Mouse (Mus musculus) fibroblast of lung, adult 2 months (primary cell): ENCODE measurements around the gene Tmem178b.

Source experiments
- DNase-seq: peaks from one replicate; pipeline ENCODE4 v3.0.0-alpha.2; 2011; ENCODE audit warnings: low read depth

Gene Tmem178b

DNA sequence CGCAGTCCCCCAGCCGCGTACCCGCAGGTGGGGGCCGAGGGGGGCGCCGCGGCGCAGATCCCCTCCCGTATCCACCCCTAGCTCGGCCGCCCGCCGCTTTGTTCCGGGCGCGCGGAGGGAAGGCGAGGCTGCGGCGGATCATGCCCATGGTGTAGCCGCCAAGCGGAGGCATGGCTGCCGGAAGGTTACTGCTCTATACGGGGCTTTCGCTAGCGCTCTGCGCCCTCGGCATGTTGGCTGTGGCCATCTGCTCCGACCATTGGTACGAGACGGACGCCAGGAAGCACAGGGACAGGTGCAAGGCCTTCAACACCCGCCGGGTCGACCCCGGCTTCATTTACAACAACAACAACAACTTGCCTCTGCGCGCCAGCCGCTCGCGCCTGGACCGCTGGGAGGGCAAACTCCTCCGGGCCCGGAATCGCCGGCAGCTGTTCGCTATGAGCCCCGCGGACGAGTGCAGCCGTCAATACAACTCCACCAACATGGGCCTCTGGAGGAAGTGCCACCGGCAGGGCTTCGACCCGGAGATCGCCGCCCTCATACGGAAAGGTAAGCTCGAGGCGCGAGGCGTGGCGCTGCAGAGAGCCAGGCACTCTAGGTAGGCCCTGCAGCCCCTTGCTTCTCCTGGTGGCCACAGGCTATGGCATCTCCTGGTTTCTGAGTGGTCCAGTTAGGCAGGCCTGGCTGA is at the start of gene Tmem178b:
TSS of gene Tmem178b (plus strand) at position 371 of the 691 bp plus-strand sequence.
- DNase-seq: no peak

DNA sequence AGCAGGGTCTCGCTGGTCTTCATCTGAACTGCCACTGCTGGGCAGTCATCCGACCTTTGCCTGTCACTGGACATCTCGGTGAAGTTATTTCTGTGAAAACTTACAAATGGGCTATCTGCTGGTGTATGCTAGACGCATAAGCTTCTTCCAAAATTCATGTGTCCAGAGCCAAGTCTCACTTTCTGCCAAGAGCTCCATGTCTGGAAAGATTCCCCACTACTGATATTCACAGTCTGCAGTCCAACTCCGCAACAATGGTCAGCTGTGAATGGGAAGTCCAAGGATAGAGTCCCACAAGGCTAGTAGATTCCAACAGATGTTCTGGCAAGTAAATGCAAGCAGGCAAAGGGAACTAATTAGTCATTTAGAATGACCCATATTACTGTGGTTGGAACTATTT is 44.3 kb upstream of the Tmem178b start:
- no peak for DNase-seq

DNA sequence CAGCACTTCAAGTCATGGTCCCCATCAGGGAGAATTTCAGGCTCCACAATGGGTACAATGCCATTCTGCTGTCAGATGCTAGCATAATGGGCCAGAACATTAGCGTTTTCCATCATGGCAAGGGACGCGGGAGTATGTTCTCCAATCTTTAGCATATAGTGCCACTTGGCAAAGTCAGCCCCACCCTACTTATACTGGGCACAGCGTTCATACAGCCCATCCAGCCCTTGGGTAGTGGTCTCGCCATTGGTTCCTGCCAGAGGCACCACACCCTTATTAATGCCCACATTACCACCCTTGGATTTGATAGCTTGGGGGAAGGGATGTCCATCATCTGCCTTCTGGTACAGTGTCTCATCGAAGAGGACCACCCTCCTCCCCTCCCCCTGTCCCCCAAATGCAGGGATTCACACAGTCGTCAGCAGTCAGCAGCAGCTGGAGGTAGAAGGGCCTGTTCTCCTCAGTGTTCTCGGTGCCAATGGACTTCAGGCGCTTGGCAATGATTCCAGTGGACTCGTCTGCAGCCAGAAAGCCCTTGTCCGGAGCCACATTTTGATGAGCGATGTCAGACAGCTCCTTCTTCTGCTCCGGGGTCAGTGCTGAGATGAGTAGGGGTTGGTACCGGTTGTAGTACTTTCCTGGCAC is 29.3 kb upstream of the Tmem178b start:
- no peak for DNase-seq

DNA sequence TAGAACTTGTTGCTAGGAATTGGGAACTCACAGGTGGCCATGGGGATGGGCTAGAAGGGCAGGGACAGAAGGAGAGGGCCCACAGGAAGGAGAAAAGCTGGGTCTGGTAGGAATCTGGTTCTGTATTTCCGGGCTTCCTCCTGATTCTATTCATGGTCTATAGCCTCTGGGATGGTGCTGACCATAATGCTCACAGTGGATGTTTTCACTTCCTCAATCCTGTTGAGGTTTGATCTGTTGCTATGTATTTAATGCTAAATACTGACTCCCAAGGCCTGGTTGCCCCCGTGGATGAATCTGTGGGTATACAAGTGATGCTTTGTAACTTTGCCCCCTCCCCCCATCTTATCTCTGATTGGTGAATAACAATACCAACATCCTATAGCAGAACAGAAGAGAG is 25.5 kb upstream of the Tmem178b start:
- no peak for DNase-seq

DNA sequence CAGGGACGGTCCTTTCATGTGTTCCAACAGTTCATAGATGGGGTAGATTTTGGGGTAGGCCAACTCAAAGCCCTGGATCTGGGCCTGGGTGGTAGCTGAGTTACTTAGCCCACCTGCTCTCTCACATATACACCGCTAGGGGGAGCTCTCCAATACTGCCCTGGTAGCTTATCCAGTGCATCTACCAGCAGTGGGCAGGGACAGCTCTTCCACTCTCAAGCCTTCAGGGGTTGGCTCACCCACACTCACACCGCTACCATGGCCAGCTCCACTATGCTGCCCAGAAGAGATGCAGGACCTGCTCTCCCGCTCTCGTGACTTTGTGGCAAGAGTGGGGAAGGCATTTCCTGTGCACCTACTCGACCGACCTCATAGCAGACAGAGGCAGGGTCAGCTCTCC is 24.3 kb upstream of the Tmem178b start:
- no peak for DNase-seq

DNA sequence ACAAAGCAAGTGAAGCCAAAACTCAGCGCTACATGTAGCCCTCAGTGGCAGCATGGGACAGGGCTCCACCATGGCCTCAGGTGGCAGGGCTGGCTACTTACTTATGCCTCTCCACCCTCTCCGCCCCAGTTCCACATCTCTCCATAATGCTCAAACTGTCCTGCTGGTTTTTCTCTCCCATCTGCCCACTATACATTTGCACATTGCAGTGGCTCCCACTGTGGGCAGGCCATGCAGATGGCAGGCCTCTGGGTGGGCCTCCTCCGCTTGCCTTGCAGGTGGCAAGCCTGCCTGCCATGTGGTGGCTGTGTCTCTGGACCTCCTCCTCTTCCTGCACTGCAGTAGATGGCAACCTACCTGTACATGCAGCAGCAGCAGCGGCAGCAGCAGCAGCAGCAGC is 23.4 kb upstream of the Tmem178b start:
- no peak for DNase-seq

DNA sequence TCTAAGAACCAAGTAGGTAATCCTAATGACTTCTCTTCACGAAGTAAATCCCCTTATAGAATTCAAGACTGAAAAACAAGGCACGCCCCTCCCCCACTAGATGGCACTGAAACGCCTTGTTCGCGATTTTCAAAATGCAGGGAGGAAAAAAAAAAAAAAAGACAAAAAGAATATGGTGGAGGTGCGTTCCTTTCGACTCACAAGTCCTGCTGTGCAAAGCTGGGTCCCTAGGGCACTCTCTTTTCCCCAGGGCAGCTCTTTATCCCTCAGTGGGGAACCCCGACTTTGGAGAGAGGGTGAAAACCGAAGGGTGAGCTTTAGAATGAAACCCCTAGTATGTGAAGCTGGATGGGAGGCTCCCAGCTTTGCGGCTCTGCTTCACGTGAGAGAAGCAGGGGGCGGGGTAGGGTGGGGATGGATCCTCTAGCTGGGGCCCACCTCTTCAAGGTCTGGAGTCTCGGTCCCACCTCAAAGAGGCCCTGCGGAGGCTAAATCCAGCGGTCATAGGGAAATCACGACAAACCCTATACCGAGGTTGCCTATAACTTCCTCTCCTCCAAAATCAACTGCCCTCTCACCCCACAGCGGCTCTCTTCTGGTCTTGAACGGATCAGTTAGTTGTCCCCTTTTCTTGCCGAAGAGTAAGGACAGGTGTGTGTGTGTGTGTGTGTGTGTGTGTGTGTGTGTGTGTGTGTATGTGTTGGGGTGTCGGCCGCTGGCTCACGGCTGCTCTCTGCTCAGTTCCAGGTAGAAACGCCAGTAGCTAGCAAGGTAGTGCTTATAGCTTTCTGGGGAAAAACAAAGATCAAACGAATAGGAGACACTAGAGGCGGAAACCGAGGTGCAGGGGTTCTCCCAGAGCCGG is 2.6 kb upstream of the Tmem178b start:
- no peak for DNase-seq

DNA sequence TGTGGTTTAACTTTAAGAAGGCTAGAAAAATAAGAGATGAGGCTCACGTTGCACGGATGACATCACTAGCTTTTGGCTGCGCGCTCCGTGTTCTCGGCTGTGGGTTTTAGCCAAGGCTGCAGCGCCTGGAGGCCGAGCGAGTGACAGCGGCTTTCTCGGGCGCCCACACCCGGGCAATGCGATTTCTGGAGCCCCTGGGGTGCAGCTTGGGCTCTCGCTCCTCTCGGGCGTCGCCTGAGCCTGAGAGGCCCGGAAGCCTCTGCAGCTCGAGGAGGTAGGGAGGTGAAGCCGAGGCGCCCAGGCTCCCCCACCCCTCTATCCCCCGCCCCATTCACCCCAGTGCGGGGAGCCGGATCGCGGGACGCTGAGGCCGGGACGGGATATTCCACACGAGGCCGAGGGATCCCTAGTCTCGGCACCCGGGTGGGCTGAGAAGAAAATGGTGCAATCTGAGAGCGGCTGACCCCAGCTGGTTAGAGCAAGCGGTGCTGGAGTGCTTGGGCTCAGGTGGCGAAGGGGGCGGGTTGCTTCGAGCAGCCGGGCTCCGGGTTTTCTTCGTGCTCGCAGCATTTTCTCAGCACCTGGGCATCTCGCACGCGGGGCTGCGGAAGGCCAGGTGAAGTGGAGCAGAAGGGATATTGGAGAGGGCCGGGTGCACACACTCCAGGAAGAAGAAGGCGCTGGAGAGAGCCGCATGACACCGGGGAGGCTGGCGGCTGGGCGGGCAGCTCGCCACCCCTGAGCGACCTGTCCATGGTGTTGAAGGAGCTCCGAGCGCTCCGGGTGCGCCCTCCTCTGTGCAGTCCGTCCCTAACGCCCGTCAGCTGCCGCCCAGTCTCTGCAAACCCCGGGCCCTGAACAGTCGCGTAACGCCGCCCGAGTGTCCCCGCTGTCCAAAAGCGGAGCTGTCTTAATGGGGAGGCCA is 1.4 kb upstream of the Tmem178b start:
- DNase-seq: peak; percentile 5

DNA sequence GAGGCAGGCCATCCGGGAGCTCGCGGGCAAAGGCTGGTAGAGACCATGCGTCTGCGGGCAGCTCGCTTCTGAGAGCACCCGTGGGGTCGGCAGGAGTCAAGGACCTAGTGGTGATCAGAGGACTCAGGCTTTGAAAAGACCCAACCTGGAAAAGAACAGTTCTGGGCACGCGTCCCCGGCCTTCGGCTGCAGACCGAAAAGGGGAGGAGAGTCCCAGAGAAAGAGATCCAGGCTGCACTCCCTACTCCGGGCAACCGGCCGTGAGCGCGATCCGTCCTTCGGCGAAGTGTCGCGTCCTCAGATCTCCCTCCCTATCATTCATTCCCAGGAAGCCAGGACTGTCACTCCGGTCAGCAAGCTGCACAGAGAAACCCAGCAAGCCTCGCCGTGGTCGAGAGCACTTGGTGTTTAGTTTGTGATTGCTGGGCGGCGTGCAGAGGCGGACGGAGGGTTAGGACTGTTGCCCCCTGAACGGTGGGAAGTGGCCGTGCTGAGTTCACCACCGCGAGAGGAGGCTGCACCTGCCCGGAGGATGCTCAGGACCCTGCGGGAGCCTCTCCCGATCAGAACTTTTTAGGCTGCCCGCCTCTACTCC is 668 bp upstream of the Tmem178b start:
- no peak for DNase-seq

DNA sequence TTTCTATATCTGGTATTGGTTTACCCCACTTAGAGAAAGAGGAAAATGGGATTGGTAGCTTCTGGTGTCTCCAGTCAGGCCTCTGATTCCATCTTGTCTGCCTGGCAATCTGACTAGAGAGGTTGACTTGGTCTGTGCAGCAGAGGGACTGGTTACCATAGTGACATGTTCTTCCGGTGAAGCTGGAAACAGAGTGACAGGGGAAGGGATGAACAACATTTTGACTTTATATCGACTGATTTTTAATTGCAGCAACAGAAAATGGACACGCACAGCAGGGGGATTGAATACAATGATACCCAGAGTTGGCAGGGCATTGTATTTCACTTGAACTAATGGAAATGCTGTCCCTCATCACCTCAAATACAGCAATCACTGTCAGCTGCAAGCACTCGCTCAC is 2.1 kb downstream of the Tmem178b start:
- DNase-seq: no peak

DNA sequence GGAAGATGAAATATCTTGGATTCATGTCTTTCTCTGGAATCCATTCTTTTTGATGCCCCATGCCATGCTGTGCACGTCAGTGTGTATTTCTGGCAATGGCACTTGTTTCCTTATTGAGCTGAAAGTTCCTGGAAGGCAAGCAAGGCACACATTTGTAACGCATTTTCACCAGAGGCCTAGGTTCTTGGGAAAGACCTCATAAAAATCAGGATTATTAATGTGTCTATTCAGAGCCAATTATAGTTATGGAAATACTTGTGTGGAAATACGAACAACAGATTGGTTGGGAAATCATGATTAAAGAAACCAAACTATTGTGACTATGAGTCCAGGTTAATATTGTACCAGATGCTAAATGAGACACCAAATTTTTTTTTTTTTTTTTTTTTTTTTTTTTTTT is 3.4 kb downstream of the Tmem178b start:
- no peak for DNase-seq

DNA sequence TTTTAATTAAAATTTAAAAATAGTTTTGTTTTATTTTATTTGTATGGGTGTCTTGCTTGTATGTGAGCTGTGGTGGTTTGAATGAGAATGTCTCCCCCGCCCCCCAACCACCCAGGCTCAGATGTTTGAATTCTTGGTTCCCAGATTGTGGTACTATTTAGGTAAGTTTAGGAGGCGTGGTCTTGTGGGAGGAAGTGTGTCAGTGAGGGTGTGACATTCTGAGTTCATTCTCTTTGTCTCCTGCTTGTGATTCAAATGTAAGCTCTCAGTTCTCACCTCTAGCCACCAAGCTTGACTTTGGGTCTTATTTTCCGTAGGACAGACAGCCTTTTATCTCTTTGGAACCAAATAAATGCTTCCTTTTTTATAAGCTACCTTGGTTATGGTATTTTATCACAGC is 17.7 kb downstream of the Tmem178b start:
- no peak for DNase-seq

DNA sequence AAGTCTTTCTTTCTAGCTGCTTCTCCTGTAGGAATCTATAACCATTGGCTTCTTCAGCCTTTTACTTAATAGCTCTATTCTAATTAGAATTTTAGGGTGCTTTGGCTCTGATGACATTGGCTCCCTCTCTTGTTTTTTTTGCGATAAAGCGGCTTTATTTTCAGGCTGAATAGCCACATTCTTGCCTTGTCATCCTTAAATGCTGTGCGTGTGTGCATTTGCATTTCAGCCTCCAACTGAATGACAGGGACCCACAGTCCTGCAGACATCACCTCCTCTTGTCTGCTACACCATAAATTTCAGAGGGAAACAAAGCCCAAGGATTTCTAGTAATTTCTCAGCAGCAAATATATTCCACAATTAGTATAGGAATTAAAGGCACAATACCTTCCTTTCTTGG is 23.4 kb downstream of the Tmem178b start:
- no peak for DNase-seq

DNA sequence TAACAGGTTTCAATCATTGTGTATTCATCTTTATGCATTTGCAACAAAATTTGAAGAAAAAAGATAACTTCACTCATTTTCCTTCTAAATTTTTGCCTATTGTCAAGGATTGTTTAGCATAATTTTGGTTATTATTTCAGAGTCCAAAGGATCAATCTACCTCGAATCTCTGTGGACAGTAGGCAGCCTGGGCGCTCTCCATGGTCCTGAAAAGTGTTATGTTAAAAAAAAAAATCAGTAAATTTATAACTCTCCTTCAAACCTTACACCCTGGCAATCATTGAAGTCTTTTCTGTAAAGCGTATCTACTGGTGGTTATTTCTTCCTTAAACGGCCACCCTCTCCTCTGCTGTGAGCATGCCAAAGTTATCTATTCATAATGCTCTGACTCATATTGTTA is 26.2 kb downstream of the Tmem178b start:
- no peak for DNase-seq

DNA sequence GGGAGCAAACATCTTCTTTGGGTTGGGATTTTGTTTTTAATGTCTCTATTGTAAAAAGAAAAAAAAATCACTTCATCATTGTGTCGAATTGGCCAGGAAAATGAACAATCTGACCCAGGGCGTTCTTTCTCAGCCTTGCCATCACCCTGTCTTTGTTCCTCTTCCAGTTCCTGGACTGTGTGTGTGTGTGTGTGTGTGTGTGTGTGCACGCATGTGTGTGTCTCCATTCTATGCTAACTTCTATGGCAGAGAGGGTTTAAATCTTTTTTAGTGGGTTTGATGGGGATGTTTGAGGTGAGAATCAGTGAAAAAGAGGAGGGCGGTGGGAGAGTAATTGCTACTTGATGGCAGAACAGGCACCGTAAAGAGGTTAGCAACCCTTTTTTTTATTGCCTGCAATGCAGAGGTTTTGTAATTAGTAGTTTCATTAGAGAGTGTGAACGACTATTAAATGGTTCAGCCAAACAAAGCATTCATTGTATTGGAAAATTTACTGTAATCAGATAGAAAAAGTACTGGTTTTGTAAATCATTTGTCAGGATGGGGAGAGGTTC is 30.2 kb downstream of the Tmem178b start:
- no peak for DNase-seq

DNA sequence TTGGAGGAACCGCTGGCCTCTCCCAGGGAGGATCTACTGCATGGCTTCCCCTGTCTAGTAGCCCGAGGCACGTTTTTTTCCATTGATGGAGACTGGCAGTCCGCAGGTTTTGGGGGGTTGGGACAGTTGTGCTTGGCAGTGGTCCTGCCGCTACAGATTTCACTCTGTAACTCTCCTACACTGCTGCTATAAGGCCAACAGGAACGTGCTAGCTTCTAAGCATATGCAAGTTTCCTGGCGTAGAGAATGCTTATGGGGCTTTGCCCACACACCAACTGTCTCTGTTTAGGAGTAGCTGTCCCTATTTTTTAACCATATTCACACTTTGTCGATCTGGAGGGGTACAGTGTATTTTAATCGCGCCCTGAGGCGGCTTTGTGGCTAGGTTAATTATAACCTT is 30.8 kb downstream of the Tmem178b start:
- no peak for DNase-seq

DNA sequence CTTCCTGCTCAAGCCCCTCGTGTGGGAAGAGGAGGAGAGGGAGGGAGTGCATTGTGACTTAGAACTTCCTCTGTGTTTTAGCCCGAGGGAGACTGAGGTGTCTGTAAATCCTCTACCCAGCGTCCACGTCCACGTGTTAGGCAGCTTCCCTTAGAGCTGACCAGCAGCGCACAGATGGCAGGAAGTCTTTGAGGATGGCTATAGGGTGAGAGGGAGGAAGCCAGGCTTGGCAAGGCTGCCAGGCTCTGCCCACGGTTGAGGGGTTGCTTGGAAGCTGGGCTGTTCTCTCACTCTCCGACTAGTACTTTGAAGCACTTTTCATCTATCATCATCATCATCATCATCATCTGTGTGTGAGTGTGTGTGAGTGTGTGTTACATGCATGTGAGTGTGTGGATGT is 41.9 kb downstream of the Tmem178b start:
- no peak for DNase-seq

DNA sequence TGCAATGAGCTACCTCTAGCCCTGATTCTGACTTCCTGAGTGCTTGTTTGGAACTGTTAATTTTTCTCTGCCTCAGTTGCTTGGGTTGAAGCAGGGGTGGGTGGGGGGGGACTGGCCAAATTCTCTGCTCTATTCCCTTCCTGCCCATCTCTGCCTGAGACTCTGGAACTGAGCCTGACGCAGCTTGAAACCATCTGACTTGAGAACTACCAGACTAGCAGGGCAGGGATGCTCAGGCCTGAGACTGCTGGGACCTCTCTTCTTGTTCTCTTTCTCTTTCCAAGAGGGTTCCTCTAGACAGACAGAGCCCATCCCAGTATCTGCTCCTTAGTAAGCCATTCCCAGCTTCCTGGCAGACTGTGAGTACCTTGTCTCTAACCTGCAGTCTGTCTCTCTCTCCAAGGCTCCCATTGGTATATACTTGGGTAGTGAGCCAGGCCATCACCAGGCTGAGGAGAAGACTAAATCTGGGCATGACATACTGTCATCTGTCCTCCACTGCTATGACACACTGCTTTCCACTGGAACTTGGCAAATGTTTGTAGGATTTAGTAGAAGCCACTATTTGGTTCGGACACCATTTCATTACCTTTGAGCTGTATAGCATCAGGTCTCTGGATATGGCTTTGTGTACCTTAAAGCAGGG is 42.7 kb downstream of the Tmem178b start:
- no peak for DNase-seq

DNA sequence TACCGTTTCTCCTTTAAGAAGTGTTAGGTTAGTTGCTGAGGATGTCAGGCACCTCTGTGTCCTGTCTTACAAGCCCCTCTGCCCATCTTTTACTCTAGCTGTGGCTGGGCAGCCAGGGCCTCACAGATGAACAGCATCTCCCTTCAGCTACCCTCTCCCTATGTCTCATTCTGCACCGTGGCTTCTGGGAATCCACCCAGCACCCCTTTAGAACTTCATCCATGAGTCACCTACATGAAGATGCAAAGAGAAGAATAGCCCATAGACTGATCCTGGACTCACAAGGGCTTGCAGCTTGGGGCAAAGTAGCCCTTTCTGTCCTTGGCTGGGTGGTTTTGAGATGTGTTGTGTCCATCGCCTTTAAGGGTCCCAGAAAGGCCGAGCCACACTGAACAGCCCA is 43.4 kb downstream of the Tmem178b start:
- no peak for DNase-seq

DNA sequence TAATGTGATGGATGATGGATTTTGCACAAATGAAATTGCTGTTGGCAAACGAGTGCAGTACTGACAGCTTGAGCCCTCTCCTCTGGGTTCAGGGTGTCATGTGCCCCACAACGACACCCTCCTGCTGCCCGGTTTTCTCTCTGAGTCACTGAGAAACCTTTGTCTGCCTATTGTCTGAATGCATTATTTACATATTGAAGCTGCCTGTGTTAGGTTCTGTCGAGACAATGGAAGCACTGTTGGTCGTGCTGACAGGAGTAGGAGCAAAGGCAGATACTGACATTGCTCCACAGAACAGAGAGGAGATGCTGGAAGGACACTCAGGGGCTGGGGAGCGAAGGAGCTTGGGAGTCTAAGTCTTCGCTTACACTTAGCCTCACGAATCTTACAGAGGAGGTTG is 44.2 kb downstream of the Tmem178b start:
- no peak for DNase-seq

DNA sequence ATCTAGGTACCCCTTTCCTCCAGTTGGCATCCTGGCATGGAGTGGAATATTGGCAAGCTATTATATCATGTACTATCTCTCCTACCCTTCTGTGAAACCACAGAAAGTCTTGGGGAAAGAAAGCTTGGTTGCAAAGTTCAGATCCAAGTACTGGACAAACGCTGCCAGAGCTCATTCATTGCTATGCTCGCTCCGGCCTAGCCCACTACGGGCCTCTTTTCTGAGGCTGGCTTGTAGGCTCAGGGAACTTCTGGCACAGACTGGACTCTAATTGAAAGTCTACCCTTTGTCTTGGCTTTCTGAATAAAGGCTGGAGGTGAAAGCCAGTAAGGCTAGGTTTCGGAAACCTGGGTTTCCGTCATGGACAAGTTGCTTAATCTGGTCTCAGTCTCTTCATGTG is 44.7 kb downstream of the Tmem178b start:
- DNase-seq: no peak
